Mouse (Mus musculus): ENCODE results near the gene Ccl3.

DNA sequence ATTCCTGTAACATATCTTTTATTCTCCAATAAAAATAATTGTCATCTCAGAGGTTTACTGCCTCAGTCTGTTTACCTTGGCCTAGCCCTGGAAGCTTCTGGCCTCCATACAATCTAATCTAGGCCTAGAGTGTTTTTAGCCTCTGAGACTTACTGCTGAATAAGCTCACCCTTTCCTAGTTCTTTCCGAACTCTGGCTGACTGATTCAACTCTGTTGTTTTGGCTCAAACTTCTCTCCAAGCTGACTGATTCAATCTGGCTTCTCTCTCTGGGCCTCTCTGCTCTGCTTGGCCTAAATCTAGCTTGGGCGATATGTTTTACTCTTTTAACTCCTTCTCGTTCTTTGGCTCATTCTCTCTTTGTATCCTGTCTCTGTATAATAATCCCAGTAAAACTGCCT is 50.2 kb downstream of the Ccl3 start:
- no peak for TF ChIP-seq CTCF (IDR thresholded peaks at IDR 0.05; ENCODE audit: borderline replicate concordance, insufficient read depth, low read length)
- no peak for TF ChIP-seq POLR2A (IDR thresholded peaks at IDR 0.05; ENCODE audit: low read depth, low read length)

Data from embryonic fibroblast, embryonic 13.5 days (primary cell).